Mouse (Mus musculus) kidney, postnatal 14 days (tissue): Measurements from ENCODE around the gene Lman2.

Experiments
- DNase-seq: peaks from one replicate; pipeline ENCODE4 v3.0.0; 2022; ENCODE audit warnings: mixed read lengths

Lman2 gene

DNA sequence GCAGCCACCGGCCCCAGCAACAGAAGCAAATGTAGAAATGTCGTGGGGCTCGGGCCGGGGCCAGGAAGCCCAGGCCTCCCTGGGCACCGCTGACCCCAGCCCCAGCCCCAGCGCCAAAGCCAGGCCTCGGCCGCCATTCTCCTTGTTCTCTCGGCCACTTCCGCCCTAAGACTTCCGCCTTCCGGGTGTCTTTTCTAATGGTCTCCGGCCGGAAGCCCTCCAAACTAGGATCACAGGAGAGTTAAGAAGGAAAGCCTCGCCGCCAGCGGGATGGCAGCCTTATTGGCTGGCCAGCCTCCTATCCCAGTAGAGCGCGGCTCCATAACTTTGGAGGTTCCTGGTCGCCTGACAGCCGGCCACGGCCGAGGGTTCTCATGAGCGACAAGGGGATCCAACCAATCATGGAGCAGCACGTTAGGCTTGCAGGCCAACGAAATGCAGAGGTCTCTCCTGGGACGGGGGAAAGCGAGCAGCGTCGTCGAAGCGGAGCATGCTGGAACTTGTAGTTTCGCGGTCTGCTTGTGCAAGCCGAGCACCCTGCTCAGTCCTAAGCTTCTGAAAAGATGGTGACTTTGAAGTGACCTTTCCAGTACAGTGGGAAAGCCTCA lies at the start of gene Lman2:
Gene Lman2, minus strand, starts transcription at position 331 of the 608 bp plus-strand sequence.
- DNase-seq, result peak; percentile 98

- DNase-seq, result no peak
Measured at GRCm38 (mm10) chr13:55411826-55412225, 49.2 kb upstream of the Lman2 start.

DNA sequence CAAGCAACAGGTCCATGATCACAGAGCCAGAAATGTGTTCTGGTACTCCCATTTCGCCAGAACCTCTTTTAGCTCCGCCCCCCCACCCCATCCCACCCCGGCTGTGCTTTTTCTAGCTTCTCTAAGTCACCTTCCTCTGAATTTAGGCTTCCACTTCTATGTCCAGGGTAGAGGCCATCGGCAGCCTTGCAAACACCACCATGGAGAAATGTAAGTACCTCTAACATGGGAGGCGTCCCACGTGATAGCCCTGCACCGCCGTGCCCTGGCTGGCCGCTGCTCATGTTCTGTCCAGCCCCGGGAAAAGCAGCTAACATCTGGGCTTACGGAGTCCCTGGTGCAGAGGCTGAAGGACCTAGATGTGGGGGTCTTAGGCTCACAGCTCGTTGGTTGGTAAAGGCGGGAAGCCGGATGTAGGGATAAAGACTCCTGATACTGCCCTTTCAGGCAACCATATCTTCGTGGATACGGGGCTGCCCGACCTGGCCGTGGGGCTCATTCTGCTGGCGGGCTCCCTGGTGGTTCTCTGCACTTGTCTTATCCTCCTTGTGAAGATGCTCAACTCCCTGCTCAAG lies 46.0 kb upstream of the Lman2 start:
- no peak for DNase-seq

GRCm38 (mm10) chr13:55407341-55407740 lies 44.8 kb upstream of the Lman2 start:
- DNase-seq, result peak; percentile 12

GRCm38 (mm10) chr13:55405783-55406390 lies 43.3 kb upstream of the Lman2 start:
- no peak for DNase-seq

- DNase-seq, result peak; percentile 83
Measured at GRCm38 (mm10) chr13:55404853-55405782, 42.5 kb upstream of the Lman2 start.

DNA sequence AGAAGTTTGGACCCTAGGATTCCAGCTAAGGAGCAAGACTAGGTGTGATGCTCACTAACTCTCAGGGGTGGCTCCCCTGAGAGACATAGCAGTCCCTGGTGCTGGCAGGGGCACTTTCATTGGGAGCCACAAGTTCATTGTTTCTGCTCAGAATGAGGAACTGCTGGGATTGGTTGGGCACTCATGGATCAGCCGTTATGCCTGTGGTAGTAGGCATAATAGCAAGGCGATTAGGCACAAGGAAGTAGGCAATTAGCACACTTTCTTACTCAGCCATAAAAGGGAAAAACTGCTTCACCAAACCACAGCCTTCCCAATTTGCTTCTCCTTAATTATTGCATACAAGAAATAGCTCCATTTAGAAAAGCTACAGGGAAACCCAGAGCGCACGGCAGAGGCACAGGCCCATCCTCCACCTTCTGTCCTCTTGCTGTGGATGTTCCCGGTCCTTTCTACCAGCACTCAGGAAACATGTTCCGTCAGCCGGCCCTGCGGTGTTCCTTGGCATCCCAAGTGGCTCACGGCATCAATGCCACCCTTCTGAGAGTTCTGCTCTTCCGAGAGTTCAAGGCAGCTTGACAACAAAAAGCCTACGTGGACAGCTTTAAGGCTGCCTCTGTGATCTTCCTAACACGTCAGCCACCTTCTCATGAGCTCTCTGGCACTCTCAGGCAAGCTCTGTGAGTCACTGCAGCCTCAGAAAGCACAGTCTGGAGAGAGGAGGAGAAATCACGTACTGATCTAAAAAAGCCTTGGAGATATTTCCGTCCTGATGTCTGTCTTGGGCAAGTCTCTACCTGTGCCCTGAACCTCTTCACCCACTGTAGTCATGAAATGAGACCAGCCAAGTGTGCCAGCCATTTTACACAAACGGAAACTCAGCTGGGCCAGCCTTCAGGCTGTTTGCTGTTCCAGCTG lies 41.6 kb upstream of the Lman2 start:
- no peak for DNase-seq

DNA sequence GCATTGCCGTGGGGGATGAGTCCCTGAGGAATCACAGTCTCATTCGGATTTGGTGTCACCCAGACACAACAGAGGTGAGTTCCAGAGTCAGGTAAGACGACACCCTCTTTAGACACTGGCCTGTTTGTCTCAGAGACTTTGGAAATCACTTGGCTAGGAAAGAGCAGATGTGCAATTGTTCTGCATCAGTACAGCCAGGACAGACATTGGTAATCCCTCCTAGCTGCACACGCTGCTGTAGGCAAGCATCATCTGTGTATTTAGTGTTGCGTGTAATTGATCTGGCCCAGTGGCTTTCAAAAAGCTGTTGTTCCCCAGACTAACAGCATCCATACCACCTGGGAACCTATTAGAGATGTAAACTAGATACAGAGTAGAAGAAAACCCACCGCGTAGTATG lies 40.7 kb upstream of the Lman2 start:
- DNase-seq, result no peak

GRCm38 (mm10) chr13:55400039-55400346 lies 37.4 kb upstream of the Lman2 start:
- no peak for DNase-seq

DNA sequence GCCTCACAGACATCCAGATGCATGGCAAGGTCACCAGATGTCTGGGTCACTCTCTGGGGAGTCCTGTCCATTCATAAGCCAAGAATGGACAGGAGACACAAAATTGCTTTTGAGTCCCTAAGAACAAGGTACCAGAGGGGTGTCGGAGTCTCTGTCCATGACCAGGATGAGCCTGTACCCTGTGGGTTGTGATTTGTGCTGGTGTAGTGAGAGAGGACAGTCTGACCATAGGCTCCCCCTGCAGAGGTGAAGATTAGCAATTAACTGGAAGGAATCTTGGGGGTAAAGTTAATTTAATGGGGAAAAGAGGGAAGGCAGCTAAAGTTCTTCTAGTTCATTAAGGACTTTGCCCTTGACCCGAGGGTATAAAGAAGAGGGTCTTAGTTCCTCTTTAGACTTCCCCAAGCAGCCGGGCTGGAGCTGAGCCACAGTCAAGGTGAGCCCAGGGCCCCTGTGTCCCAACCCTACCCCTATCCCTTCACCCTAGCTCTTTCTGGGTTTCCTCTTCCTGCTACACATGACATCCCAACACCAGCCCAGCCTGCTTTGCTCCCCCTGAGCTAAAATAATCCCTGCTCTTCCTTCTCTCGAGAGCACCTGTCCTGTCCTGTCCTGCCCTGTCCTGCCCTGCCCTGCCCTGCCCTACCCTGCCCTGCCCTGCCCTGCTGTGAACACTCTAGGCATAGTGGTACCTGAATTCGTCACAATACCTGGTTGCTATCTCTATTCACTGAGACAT lies 36.9 kb upstream of the Lman2 start:
- DNase-seq, result peak; percentile 73

GRCm38 (mm10) chr13:55398088-55398487 lies 35.5 kb upstream of the Lman2 start, which contains the start of gene Slc34a1:
Slc34a1 (plus strand) TSS chr13:55398187.
- DNase-seq, result no peak

GRCm38 (mm10) chr13:55392933-55393332 lies 30.4 kb upstream of the Lman2 start:
- no peak for DNase-seq

- DNase-seq, result peak; percentile 89
Measured at GRCm38 (mm10) chr13:55391626-55392029, 29.0 kb upstream of the Lman2 start.

DNA sequence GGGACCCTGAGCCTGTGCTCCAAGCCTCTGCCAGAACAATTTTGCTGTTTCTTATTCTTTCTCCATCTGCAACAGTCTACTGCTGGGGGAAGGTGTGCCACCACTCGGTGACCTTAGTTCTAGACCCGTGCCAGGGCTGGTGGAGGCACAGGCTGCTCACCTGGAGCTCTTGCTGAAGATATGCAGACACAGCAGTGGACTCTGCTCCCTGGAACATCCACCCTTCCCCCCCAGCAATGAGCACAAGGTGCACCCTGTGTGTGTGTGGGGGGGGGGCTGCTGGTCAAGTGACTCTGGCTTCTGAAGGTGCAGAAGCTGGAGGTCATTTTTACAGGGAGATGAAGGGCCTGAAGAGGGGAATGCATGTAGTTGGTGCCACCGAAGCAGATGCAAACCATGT lies 28.1 kb upstream of the Lman2 start:
- peak; percentile 88 for DNase-seq

GRCm38 (mm10) chr13:55381790-55382189 lies 19.2 kb upstream of the Lman2 start:
- DNase-seq, result no peak

- peak; percentile 42 for DNase-seq
Measured at GRCm38 (mm10) chr13:55378907-55379580, 16.5 kb upstream of the Lman2 start.

DNA sequence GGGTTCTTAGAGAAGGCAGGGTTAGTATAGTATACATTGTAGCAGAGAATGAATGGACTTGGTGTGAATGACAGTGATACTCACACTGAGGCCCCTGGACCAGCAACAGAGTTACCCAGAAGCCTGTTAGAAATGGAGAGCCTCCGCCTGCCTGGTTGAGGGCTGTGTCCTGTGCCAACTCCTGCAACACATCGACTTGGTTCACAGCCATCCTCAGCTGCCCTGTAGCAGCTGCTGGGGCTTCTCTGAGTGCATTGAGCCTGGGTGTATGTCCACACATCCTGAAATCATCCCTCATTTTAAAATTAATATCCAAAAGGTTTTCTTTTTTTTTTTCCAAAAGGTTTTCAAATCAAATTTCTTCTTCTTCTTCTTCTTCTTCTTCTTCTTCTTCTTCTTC lies 13.3 kb upstream of the Lman2 start:
- no peak for DNase-seq

GRCm38 (mm10) chr13:55374206-55374924 lies 11.8 kb upstream of the Lman2 start:
- no peak for DNase-seq

GRCm38 (mm10) chr13:55371740-55372139 lies 9.2 kb upstream of the Lman2 start:
- no peak for DNase-seq

GRCm38 (mm10) chr13:55371007-55371681 lies 8.6 kb upstream of the Lman2 start:
- no peak for DNase-seq
